Mouse (Mus musculus) lung, postnatal 14 days (tissue): Measurements from ENCODE around the gene Cd47.

ENCODE experiments used
- DNase-seq: peaks from one replicate; pipeline ENCODE4 v3.0.0; 2021

Cd47 gene

DNA sequence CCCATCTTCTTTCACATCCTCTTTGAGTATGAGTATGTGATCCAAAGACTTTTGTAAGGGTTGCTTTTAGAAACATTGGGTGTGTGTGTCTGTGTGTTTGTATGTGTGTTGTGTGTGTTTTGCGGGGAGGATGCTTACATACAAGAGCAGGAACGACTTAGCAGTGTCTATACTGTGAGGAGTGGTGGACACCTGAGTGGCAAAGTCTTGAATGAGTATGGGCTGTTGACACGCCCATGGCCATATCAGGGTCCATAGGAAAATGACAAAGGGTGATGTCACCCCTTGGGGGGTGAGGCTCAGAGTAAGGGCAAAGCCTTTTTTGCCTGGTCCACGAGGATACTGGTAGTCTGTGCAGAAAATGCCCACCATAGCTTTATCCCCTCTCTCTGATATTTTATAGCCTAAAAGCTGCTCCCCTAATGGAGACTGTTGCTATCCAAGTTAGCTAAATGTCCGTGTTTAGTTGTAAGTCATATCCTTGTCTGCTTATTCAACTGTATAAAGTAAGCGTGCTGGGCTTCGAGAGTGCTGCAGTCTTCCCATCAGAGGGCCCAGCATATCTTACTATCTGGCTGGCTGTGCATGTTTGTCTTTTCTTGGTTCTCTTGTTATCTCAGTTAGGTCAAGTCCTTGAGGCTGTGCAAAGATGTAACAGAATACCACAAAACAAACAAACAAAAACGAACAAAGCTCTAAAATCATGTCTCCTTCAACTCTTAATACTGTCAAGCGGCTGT, 76.1 kb downstream of the Cd47 start:
- DNase-seq, result no peak

- DNase-seq, result no peak
Observed at GRCm38 (mm10) chr16:49877243-49877642, 76.9 kb downstream of the Cd47 start.

DNA sequence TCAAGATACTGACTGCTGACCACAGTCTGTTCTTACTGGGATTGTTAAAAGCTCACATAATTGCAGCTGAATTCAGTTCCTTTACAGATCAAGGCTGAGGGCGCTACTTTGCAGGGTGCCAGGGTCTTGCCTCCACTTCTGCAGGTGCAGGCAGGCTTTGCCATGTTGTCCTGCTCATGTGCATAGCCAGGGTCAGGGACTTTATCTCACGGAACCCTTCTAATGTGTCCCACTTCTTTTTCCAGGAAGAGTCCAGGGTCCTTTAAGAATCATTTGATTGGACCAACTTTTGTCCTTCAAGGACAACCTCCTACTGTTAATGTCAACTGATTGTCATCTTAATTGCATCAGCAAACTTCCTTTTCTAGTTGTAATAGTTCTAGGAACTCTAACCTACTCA, 77.7 kb downstream of the Cd47 start:
- no peak for DNase-seq

- DNase-seq, result no peak
Observed at GRCm38 (mm10) chr16:49886403-49887066, 86.2 kb downstream of the Cd47 start.

DNA sequence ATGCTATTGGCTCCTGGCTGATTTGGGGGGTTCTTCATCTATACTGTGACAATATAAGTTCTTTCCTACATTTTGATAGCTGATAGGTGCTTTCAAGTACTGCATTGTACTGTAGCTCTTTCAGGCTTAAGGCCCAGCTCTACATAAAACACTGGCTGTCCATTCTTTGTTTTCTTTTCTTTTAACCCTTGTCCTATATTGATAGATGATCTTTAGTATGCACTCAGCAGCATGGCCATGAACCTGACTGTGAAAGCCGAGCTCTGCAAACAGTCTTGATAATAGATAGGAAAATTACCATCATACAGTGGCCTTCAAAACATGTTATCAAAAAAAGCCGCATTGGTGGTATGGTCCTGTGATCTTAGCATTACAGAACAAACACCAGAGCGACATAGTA, 87.0 kb downstream of the Cd47 start:
- DNase-seq, result no peak

DNA sequence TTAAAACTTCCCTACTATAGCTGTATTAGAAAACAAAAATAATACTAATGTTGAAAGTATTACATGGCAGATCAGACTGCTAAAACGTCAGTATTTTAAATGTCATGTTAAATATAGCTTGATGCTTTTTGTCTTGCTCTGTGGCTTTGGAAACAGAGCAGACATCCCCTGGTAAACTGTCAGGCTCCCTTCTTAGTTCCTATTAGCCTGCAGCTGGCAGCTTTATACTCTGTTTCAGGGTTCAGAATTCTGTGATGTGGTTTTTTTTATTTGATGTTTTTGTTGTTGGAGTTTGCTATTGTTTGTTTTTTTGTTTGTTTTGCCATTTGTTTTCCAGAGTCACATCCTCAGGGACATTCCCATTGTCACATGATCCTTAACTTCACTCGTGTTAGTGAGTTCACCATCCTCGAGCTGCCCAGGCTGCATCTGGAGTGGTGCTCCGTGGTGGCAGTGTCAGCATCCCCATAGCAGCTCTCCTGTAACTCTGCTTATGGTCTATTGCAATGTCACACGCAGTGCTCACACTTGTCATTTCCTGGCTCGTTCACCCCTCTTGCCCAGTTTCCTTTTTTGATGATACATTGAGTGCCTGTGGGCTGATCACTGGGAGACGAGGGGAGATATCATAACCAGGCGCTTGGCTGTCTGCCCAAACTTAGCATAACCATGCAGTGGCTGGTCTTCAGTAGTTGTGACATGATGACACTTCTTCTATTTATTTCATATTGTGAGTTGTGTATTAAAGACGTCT, 87.7 kb downstream of the Cd47 start:
- DNase-seq, result peak; percentile 40

DNA sequence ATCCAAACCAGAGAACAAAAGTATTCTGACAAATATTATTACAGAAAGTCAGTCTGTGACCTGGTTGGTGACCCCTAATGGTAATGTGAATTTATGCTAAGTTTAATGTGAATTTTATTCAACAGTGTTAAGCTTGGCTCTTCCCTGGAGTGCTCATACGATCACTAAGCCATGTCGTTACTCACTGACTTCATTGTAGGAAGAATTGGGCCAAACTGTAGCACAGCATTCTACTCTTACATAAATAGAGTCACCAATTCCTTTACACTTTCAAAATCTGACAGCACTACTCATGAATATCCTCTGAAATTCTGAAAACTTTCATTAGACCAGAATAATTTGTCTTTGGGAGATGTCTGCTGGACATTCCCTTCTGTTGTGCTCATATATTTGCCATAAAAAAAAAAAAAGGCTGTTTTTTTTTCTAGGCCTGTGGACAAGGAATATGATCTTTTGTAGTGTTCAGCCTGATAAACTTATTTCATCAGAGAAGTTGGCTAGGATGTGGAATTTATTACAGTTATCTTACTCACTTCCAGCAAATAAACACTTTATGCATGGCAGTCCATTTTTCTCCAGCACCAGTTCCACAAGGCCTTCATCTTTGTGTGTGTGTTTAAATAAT, 88.8 kb downstream of the Cd47 start:
- DNase-seq, result no peak

- DNase-seq, result no peak
Observed at GRCm38 (mm10) chr16:49892252-49892651, 91.9 kb downstream of the Cd47 start.

GRCm38 (mm10) chr16:49892945-49893344, 92.6 kb downstream of the Cd47 start:
- peak; percentile 52 for DNase-seq

DNA sequence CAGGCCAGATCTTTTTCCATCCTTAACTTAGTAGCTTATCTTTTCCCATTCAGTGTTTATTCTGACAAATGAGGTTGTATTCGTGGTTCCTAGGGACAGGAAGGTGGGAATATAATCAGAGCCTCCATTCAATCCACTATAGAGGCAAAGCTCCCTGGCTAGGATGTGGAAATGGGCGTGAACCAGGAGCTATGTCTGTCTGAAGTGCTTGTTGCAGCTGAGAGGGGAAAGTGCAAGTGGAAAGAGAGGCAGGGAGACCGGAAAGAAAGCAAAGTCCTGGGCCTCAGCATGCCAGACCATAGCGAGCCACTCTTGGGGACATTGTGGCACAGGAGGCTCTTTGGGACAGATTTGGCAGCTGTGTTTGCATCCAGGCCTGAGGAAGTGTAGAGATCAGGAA, 94.3 kb downstream of the Cd47 start:
- DNase-seq, result peak; percentile 20

DNA sequence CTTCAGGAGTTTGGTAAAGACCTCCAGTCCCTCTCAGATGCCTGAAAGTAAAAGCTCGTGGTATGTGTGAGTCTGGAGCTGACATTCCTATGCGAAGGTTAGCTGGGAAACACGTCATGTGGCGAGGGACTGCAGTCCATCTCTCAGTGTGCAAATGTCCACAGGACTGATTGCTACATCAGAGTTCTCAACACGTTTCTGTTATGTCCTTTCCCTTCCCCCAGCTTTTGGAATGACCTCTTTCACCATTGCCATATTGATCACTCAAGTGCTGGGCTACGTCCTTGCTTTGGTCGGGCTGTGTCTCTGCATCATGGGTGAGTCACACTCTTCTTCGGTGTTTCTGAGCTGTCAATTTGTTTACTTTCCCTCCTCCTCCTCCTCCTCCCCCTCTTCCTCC, 95.8 kb downstream of the Cd47 start:
- no peak for DNase-seq

DNA sequence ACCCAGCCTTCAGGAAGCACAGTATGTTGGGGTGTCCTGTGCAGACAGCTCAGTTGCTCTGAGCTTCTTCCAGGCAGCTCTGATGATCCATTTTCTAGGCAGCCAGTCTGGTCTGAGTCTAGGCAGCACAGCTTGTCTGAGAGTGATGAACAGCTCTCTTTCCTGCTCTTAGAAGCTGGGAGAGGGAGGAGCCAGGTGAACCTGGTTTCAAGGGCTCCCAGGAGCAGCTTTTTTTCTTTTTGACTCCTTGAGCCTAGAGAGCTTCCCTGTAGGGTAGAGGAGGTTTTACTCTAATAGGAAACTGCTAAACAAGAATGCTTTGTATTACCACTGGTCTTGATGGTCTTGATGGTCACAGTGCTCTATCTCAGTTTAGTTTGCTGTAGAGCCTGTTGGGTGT, 101.1 kb downstream of the Cd47 start:
- no peak for DNase-seq

DNA sequence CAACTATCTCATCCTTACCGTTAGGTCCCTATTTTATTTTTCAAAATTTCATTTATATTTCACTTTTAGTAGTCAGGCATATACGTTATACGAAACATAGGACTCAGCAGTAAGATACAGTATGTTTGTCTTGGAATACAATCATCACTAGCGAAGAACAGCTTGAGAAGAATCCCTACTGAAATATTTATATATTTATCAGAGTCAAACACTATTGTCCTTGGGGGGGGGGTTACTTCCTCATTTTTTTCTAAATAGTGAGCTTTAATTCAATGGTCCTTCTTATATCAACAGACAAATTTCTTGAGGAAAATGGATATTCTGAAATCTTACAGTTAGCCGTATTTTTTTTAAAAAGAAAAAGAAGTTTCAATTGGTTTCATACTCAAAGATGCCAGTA, 101.8 kb downstream of the Cd47 start:
- DNase-seq, result no peak

DNA sequence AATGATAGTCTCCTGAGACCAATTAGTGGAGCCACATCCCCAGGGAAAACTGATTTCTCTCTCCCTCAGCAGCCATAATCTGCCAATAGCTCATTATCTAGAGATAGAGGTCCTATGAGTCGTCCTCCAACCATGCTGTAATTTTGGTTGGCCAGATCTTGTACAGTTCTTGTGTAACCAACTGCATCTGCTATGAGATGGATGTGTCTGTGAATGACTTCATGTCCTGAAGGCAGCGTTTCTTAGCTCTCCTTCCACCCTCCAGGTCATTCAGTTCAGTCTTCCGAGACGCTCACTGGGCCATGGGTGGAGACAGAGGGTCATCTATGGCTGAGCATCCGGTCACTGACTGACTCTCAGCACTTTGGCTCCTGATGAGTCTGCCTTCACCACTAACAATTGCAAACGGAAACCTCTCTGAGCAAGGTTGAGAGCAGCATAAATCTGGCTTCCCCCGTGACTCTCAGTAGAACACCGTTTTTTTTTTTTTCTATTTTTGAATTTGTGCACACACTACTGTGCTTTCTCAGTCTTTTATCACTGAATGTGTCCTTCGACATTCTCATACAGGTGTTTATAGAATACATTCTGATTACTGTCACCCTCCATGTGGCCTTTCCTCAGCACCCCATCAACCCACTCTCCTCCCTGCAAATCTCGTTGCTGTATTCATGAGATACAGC, 104.1 kb downstream of the Cd47 start:
- no peak for DNase-seq

DNA sequence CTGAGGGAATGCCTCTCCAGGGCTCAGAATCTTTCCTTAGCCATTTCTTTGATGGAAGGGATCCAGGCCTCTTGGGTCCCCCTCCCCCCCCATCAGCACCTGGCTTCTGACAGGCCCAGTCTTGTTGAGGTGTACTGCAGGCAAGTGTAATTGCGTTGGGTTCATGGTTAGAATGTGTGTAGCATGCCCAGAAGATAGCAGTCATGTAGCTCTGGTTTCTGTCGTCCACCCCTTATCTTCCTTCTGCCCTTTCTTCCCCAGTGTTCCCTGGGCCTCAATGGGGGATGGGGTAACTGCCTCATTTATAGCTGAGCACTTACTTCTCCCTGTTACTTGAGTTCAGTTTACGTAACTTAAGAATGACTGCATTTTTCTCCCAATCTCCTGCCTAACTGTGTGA, 104.7 kb downstream of the Cd47 start:
- no peak for DNase-seq

- DNase-seq, result peak; percentile 18
Observed at GRCm38 (mm10) chr16:49905601-49906001, 105.3 kb downstream of the Cd47 start.

DNA sequence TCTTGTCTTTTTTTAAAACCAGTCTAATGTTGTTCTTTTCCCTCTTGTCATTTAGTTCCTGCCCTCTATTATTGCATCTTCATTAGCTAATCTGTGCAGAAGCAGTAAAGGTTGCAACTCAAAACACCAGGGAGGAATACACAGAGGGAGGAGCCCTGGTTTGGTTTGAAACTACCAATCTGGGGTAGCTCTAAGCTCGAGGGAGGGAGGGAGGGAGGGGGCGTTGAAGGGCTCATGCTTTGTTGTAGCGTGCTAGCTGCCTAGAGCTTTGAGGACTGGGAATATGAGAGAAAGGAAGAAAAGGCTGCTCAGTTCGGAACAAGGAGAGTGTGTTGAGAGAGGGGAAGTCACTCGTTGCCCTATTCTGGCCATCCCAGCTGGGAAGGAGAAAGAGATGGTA, 105.7 kb downstream of the Cd47 start:
- no peak for DNase-seq

GRCm38 (mm10) chr16:49906940-49907339, 106.6 kb downstream of the Cd47 start:
- no peak for DNase-seq

- DNase-seq, result peak; percentile 35
Observed at GRCm38 (mm10) chr16:49907356-49907755, 107.0 kb downstream of the Cd47 start.

DNA sequence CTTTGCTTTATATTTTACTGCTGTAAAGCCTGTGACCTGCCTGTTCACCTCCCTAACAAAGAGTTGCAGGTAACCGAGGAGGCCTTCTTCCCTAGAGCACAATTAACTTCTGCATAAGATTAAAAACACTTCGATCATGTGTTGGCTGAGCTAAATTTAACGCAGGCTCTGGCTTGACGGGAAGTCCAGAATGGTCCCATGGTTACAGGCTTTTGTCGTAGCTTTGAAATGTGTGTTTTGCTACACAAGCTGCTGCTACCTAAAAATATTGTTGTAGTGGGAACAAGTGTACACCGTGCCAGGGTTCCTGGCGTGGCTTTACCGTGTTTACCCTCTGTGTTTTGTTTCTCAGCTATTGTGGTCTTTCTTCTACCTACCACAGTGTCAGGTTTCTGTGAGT, 109.2 kb downstream of the Cd47 start:
- DNase-seq, result no peak

- no peak for DNase-seq
Observed at GRCm38 (mm10) chr16:49914094-49914493, 113.8 kb downstream of the Cd47 start.

DNA sequence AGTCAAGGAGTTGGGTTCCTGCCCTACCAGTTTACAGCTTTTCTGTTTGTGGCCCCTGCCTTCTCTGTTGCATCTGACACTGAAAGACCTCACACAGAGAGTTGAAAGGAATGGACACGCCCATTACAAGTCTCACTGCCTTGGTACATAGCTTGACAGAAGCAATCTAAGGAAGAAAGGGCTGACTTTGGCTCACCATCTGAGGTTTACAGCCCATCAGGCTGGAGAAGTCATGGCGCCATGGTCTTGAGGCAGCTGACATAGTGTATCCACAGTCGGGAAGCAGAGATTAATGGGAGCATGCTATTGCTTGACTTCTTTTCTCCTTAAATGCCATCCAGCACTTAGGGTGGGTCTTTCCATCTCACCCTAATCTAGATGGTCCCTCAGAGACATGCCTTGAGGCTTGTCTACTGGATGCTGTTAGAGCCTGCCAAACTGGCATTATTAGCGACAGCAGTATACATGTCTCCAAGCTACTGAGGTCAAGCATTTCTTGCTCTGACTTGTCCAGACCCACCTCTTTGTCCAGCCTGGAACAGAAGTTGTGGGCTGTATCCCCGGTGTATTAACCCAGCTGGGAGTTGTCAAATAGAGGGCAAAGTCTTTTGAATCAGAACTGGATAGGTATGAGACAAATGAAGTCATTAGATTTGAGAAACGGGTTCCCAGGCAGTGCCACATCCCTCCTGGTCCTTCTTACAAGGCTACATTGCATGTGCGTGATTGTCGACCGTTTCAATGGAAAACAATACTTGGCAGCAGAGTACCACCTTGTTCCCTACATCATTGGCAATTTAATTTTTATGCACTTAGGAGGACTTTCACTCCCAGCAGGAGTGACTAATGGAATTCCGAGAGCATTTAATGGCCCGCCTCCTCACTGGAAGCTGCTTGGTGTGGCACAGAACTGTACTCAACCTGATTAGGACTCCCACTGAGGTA, 115.5 kb downstream of the Cd47 start:
- DNase-seq, result no peak
